Mouse (Mus musculus): Measurements from ENCODE around the gene Cryl1. TPM values are rescaled to one million over a fixed set of nuclear protein-coding genes. Genes with fewer than 3 reads are reported as not detected.

Gene Cryl1
- polyA plus RNA-seq, 1 experiment from 2014 or later: 10.8 TPM

GRCm38 (mm10) chr14:57366724-57367123 lies 31.6 kb downstream of the Cryl1 start:
- H3K4me3 ChIP-seq: no peak overlapping the region
- ATAC-seq (ENCODE audit: low FRiP score, low read depth): no peak
- H3K9ac ChIP-seq (replicated peaks): no peak overlapping the region
- H3K9me3 ChIP-seq: no peaks in the 10 kb centered on the region
- no peaks in the 10 kb centered on the region for H3K36me3 ChIP-seq
- no peak overlapping the region for H3K27ac ChIP-seq (replicated peaks)
- no peaks in the 10 kb centered on the region for H3K4me1 ChIP-seq
- no peak overlapping the region for H3K4me2 ChIP-seq (replicated peaks)
- WGBS: 76% methylated on average over 5 of the region's 5 CpGs
- peaks cover 10% of the 10 kb centered on the region; the same call in 1 of the 2 replicates for H3K27me3 ChIP-seq

GRCm38 (mm10) chr14:57365341-57365740 lies 33.0 kb downstream of the Cryl1 start:
- peaks cover 15% of the 10 kb centered on the region; the same call in 1 of the 2 replicates for H3K27me3 ChIP-seq
- H3K4me2 ChIP-seq (replicated peaks): no peak overlapping the region
- no peaks in the 10 kb centered on the region for H3K9me3 ChIP-seq
- no peak overlapping the region for H3K9ac ChIP-seq (replicated peaks)
- no peak for ATAC-seq (ENCODE audit: low FRiP score, low read depth)
- H3K27ac ChIP-seq (replicated peaks): no peak overlapping the region
- H3K4me1 ChIP-seq: no peaks in the 10 kb centered on the region
- no peaks in the 10 kb centered on the region for H3K36me3 ChIP-seq
- no peak overlapping the region for H3K4me3 ChIP-seq
- WGBS: 86% methylated on average over 9 of the region's 9 CpGs

- Histone ChIP-seq H3K9ac (replicated peaks) (no peak overlapping the region), H3K36me3 (no peaks in the 10 kb centered on the region), H3K4me2 (replicated peaks) (no peak overlapping the region), H3K27me3 (peaks cover 15% of the 10 kb centered on the region; the same call in 1 of the 2 replicates), H3K4me3 (no peak overlapping the region), H3K4me1 (no peaks in the 10 kb centered on the region), H3K27ac (replicated peaks) (no peak overlapping the region), H3K9me3 (no peaks in the 10 kb centered on the region)
- 92% methylated on average over 6 of the region's 6 CpGs for WGBS
- no peak for ATAC-seq (ENCODE audit: low FRiP score, low read depth)
These were observed 34.5 kb downstream of the Cryl1 start for GRCm38 (mm10) chr14:57363833-57364232.

GRCm38 (mm10) chr14:57362726-57363660 lies 35.3 kb downstream of the Cryl1 start:
- Histone ChIP-seq H3K27ac (replicated peaks) (no peak overlapping the region), H3K4me2 (replicated peaks) (peak overlapping the region; percentile 41), H3K27me3 (peaks cover 15% of the 10 kb centered on the region; the same call in 1 of the 2 replicates), H3K36me3 (no peaks in the 10 kb centered on the region), H3K9ac (replicated peaks) (no peak overlapping the region), H3K9me3 (no peaks in the 10 kb centered on the region), H3K4me3 (peak overlapping the region; percentile 2; the same call in 1 of the 2 replicates), H3K4me1 (no peaks in the 10 kb centered on the region)
- peak; percentile 34; the same call in 1 of the 2 replicates for ATAC-seq (ENCODE audit: low FRiP score, low read depth)
- 17% methylated on average over 25 of the region's 31 CpGs for WGBS

GRCm38 (mm10) chr14:57357030-57357429 lies 41.3 kb downstream of the Cryl1 start:
- 75% methylated on average over 5 of the region's 5 CpGs for WGBS
- Histone ChIP-seq H3K4me3 (no peak overlapping the region), H3K4me2 (replicated peaks) (no peak overlapping the region), H3K36me3 (no peaks in the 10 kb centered on the region), H3K27me3 (peaks cover 8% of the 10 kb centered on the region; the same call in 1 of the 2 replicates), H3K9me3 (no peaks in the 10 kb centered on the region), H3K9ac (replicated peaks) (no peak overlapping the region), H3K4me1 (no peaks in the 10 kb centered on the region), H3K27ac (replicated peaks) (no peak overlapping the region)
- no peak for ATAC-seq (ENCODE audit: low FRiP score, low read depth)

- Histone ChIP-seq H3K27me3 (no peaks in the 10 kb centered on the region), H3K27ac (replicated peaks) (no peak overlapping the region), H3K4me1 (0 out of 2 replicates have a peak, but pooled peaks cover 5% of the 10 kb centered on the region), H3K9me3 (no peaks in the 10 kb centered on the region), H3K4me2 (replicated peaks) (no peak overlapping the region), H3K36me3 (no peaks in the 10 kb centered on the region), H3K9ac (replicated peaks) (no peak overlapping the region), H3K4me3 (no peak overlapping the region)
- ATAC-seq (ENCODE audit: low FRiP score, low read depth): no peak
- 67% methylated on average over 7 of the region's 7 CpGs for WGBS
These were observed 46.7 kb downstream of the Cryl1 start for GRCm38 (mm10) chr14:57351521-57352235.

- H3K9me3 ChIP-seq: no peaks in the 10 kb centered on the region
- no peaks in the 10 kb centered on the region for H3K27me3 ChIP-seq
- WGBS: 89% methylated on average over 10 of the region's 10 CpGs
- no peak overlapping the region for H3K4me3 ChIP-seq
- H3K4me1 ChIP-seq: 0 out of 2 replicates have a peak, but pooled peaks cover 5% of the 10 kb centered on the region
- no peaks in the 10 kb centered on the region for H3K36me3 ChIP-seq
- no peak overlapping the region for H3K9ac ChIP-seq (replicated peaks)
- no peak for ATAC-seq (ENCODE audit: low FRiP score, low read depth)
- H3K27ac ChIP-seq (replicated peaks): no peak overlapping the region
- H3K4me2 ChIP-seq (replicated peaks): no peak overlapping the region
These were observed 48.4 kb downstream of the Cryl1 start for GRCm38 (mm10) chr14:57349955-57350354.

- H3K9ac ChIP-seq (replicated peaks): no peak overlapping the region
These were observed 50.2 kb downstream of the Cryl1 start for GRCm38 (mm10) chr14:57348155-57348554.

GRCm38 (mm10) chr14:57346135-57346534 lies 52.2 kb downstream of the Cryl1 start:
- Histone ChIP-seq H3K4me3 (no peak overlapping the region), H3K4me1 (peaks cover 7% of the 10 kb centered on the region; the same call in 1 of the 2 replicates), H3K9ac (replicated peaks) (no peak overlapping the region), H3K27me3 (no peaks in the 10 kb centered on the region; the same call in 1 of the 2 replicates), H3K27ac (replicated peaks) (no peak overlapping the region), H3K9me3 (no peaks in the 10 kb centered on the region), H3K4me2 (replicated peaks) (no peak overlapping the region), H3K36me3 (no peaks in the 10 kb centered on the region)
- ATAC-seq (ENCODE audit: low FRiP score, low read depth): no peak
- 83% methylated on average over 3 of the region's 3 CpGs for WGBS

More at GRCm38 (mm10) chr14:57348155-57348554, 50.2 kb downstream of the Cryl1 start:
- Histone ChIP-seq H3K4me2 (replicated peaks) (no peak overlapping the region), H3K4me3 (no peak overlapping the region), H3K4me1 (peaks cover 11% of the 10 kb centered on the region; the same call in 1 of the 2 replicates), H3K27ac (replicated peaks) (no peak overlapping the region), H3K36me3 (no peaks in the 10 kb centered on the region), H3K27me3 (no peaks in the 10 kb centered on the region), H3K9me3 (no peaks in the 10 kb centered on the region)
- 74% methylated on average over 4 of the region's 4 CpGs for WGBS
- ATAC-seq (ENCODE audit: low FRiP score, low read depth): no peak

GRCm38 (mm10) chr14:57344781-57345492 lies 53.4 kb downstream of the Cryl1 start:
- H3K36me3 ChIP-seq: no peaks in the 10 kb centered on the region
- no peak for ATAC-seq (ENCODE audit: low FRiP score, low read depth)
- H3K4me2 ChIP-seq (replicated peaks): no peak overlapping the region
- peaks cover 7% of the 10 kb centered on the region; the same call in 1 of the 2 replicates for H3K4me1 ChIP-seq
- H3K9ac ChIP-seq (replicated peaks): no peak overlapping the region
- H3K9me3 ChIP-seq: no peaks in the 10 kb centered on the region
- no peak overlapping the region for H3K4me3 ChIP-seq
- WGBS: 84% methylated on average over 25 of the region's 25 CpGs
- H3K27ac ChIP-seq (replicated peaks): no peak overlapping the region
- H3K27me3 ChIP-seq: no peaks in the 10 kb centered on the region; the same call in 1 of the 2 replicates

- no peak overlapping the region for H3K4me3 ChIP-seq
These were observed 55.1 kb downstream of the Cryl1 start for GRCm38 (mm10) chr14:57343057-57343750.

More at GRCm38 (mm10) chr14:57343057-57343750, 55.1 kb downstream of the Cryl1 start:
- Histone ChIP-seq H3K9ac (replicated peaks) (no peak overlapping the region), H3K36me3 (no peaks in the 10 kb centered on the region), H3K4me1 (peaks cover 7% of the 10 kb centered on the region; the same call in 1 of the 2 replicates), H3K4me2 (replicated peaks) (no peak overlapping the region), H3K27me3 (no peaks in the 10 kb centered on the region; the same call in 1 of the 2 replicates), H3K27ac (replicated peaks) (no peak overlapping the region), H3K9me3 (no peaks in the 10 kb centered on the region)
- ATAC-seq (ENCODE audit: low FRiP score, low read depth): no peak
- 35% methylated on average over 15 of the region's 15 CpGs for WGBS

Measured in midbrain, embryonic 12.5 days (tissue).